Mouse (Mus musculus) naive thymus-derived CD4-positive, alpha-beta T cell, adult 2 months (primary cell): ENCODE results near the gene Fkbpl.

Experiments
- DNase-seq: peaks from one replicate; pipeline ENCODE4 v3.0.0-alpha.2; 2011; ENCODE audit warnings: low read depth

Fkbpl gene

GRCm38 (mm10) chr17:34627093-34627942, 17.2 kb upstream of the Fkbpl start:
- DNase-seq = peak; percentile 84

GRCm38 (mm10) chr17:34627943-34628643, 16.5 kb upstream of the Fkbpl start, which contains the start of gene Ppt2:
Gene Ppt2, minus strand, starts transcription at chr17:34628510.
- DNase-seq = peak; percentile 54

GRCm38 (mm10) chr17:34628644-34628967, 16.0 kb upstream of the Fkbpl start:
- no peak for DNase-seq

GRCm38 (mm10) chr17:34629221-34629751, 15.3 kb upstream of the Fkbpl start, which contains the start of gene Prrt1:
Gene Prrt1, plus strand, starts transcription at chr17:34629533.
- DNase-seq = peak; percentile 39

GRCm38 (mm10) chr17:34629796-34630603, 14.6 kb upstream of the Fkbpl start:
- peak; percentile 71 for DNase-seq

- peak; percentile 40 for DNase-seq
Measured at GRCm38 (mm10) chr17:34630761-34631301, 13.7 kb upstream of the Fkbpl start.

GRCm38 (mm10) chr17:34631647-34632046, 12.9 kb upstream of the Fkbpl start:
- no peak for DNase-seq

GRCm38 (mm10) chr17:34632261-34632691, 12.3 kb upstream of the Fkbpl start:
- DNase-seq = peak; percentile 79

GRCm38 (mm10) chr17:34635671-34636070, 8.9 kb upstream of the Fkbpl start:
- no peak for DNase-seq

GRCm38 (mm10) chr17:34637459-34637858, 7.1 kb upstream of the Fkbpl start:
- DNase-seq = no peak

- DNase-seq = no peak
Measured at GRCm38 (mm10) chr17:34639461-34640255, 4.9 kb upstream of the Fkbpl start.

- no peak for DNase-seq
Measured at GRCm38 (mm10) chr17:34640778-34641601, 3.6 kb upstream of the Fkbpl start.

- no peak for DNase-seq
Measured at GRCm38 (mm10) chr17:34641945-34642344, 2.6 kb upstream of the Fkbpl start.

GRCm38 (mm10) chr17:34643379-34643778, 1.2 kb upstream of the Fkbpl start:
- DNase-seq = no peak

GRCm38 (mm10) chr17:34643944-34644343, 620 bp upstream of the Fkbpl start:
- peak; percentile 24 for DNase-seq

GRCm38 (mm10) chr17:34645256-34645829, 779 bp downstream of the Fkbpl start:
- DNase-seq = no peak

GRCm38 (mm10) chr17:34645831-34646511, 1.4 kb downstream of the Fkbpl start:
- DNase-seq = peak; percentile 25

- peak; percentile 97 for DNase-seq
Measured at GRCm38 (mm10) chr17:34646906-34647787, 2.6 kb downstream of the Fkbpl start, which contains the start of gene Atf6b. Gene Atf6b, plus strand, starts transcription at chr17:34647146.
